Mouse (Mus musculus) cortical plate, adult 2 months (tissue): ENCODE measurements around the gene Pcdh9.

ENCODE experiments used
- CTCF ChIP-seq: fragments of 200-500 bp; IDR thresholded peaks from 2 replicates; pipeline ENCODE4 v1.5.1; 2011; ENCODE audit warnings: mild to moderate bottlenecking, control low read depth, low read length; ENCODE audit not compliant: insufficient read depth; ENCODE audit errors: extremely low read depth
- POLR2A ChIP-seq: fragments of 200-500 bp; IDR thresholded peaks from 2 replicates; pipeline ENCODE4 v1.6.1; 2011; ENCODE audit warnings: mild to moderate bottlenecking, low read length, control low read depth; ENCODE audit not compliant: insufficient read depth; ENCODE audit errors: extremely low read depth

GRCm38 (mm10) chr14:93085646-93086045, 804.8 kb downstream of the Pcdh9 start:
- TF ChIP-seq POLR2A (no peak), CTCF (no peak)
